Mouse (Mus musculus) cerebellum, adult 2 months (tissue): ENCODE results near the gene Gad1.

Source experiments
- CTCF ChIP-seq: fragments of 200-500 bp; IDR thresholded peaks from 2 replicates; pipeline ENCODE4 v1.5.1; 2011; ENCODE audit warnings: low read depth, mild to moderate bottlenecking, control low read depth, low read length, moderate library complexity, borderline replicate concordance; ENCODE audit not compliant: insufficient read depth
- POLR2A ChIP-seq: fragments of 200-500 bp; IDR thresholded peaks from 2 replicates; pipeline ENCODE4 v1.6.1; 2011; ENCODE audit warnings: low read length, control low read depth, borderline replicate concordance; ENCODE audit not compliant: insufficient read depth

DNA sequence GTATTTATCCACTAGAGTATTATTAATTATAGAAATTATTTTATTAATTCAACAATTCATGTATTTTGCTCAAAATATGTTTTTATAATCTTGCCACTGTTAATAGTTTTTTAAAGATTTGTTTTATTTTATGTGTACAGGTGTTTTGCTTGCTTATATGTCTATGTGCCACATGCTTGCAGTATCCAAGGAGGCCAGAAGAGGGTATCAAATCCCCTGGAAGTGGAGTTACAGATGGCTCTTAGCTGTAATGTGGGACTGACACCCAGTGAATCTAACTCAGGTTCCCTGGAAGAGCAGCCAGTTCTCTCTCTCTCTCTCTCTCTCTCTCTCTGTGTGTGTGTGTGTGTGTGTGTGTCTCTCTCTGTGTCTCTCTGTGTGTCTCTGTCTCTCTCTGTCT lies 88.1 kb downstream of the Gad1 start:
- no peak for TF ChIP-seq POLR2A
- no peak for TF ChIP-seq CTCF
